In genomic region chr6:94230129-94230528, GRCm38 (mm10) we compare ENCODE assay signal across 28 mouse cellular contexts. TPM values are rescaled to one million over a fixed set of nuclear protein-coding genes. Genes with fewer than 3 reads are reported as not detected.
A peak's percentile ranks its signal among the peaks of the same experiment; 100 is the strongest.
DNase-seq lines count a peak whose midpoint lies in the region; ATAC-seq and TF ChIP-seq lines count a peak whose summit lies in the region.
"Had no signal": no experiment of that assay in that cellular context is flagged by ENCODE, and none has a peak within 500 bp of the region (broad histone marks: within the 10 kb centered on the region; RNA-seq: fewer than 3 reads in every experiment).

No protein-coding gene starts in this region.

- no peak overlapping the region for H3K9ac ChIP-seq in heart, embryonic 15.5 days
- H3K9ac ChIP-seq in lung, postnatal 0 days (replicated peaks; ENCODE audit: low read depth), result no peak overlapping the region
- no peak overlapping the region for H3K9ac ChIP-seq in stomach, postnatal 0 days (ENCODE audit: low read length)
- H3K9ac ChIP-seq: forebrain, embryonic 12.5 days; forebrain, postnatal 0 days; hindbrain, embryonic 15.5 days; limb, embryonic 15.5 days; liver, embryonic 13.5 days had no signal

- peak overlapping the region; percentile 10; the same call in 1 of the 2 replicates for H3K4me2 ChIP-seq in heart, embryonic 15.5 days
- H3K4me2 ChIP-seq in lung, postnatal 0 days (replicated peaks; ENCODE audit: low read depth, low read length), result 0 out of 2 replicates have a peak overlapping the region, but pooled peaks have one; percentile 28
- H3K4me2 ChIP-seq in stomach, postnatal 0 days (replicated peaks; ENCODE audit: low read depth), result no peak overlapping the region
- H3K4me2 ChIP-seq: forebrain, embryonic 12.5 days; hindbrain, embryonic 15.5 days; limb, embryonic 15.5 days; liver, embryonic 13.5 days; midbrain, embryonic 11.5 days had no signal

- WGBS in heart, embryonic 10.5 days, result 36% methylated on average over 3 of the region's 3 CpGs
- WGBS in heart, embryonic 15.5 days, result 29% methylated on average over 3 of the region's 3 CpGs
- 36% methylated on average over 3 of the region's 3 CpGs for WGBS in lung, postnatal 0 days
- WGBS in lung, adult 2 months, result 54% methylated on average over 3 of the region's 3 CpGs
- WGBS in stomach, postnatal 0 days, result 27% methylated on average over 3 of the region's 3 CpGs

- TF ChIP-seq CTCF in lung, postnatal 0 days (IDR thresholded peaks at IDR 0.05), result no peak
- TF ChIP-seq CTCF in lung, adult 2 months (IDR thresholded peaks at IDR 0.05; ENCODE audit: insufficient read depth, low read length), result no peak
- TF ChIP-seq CTCF in stomach, postnatal 0 days (IDR thresholded peaks at IDR 0.05; ENCODE audit: low read depth), result no peak

- no peaks in the 10 kb centered on the region for H3K9me3 ChIP-seq in heart, embryonic 10.5 days
- H3K9me3 ChIP-seq in heart, embryonic 15.5 days (replicated peaks), result no peaks in the 10 kb centered on the region
- H3K9me3 ChIP-seq in lung, postnatal 0 days (ENCODE audit: low read length), result no peaks in the 10 kb centered on the region
- H3K9me3 ChIP-seq in stomach, postnatal 0 days (ENCODE audit: control insufficient read depth, low read length), result no peaks in the 10 kb centered on the region
- H3K9me3 ChIP-seq: forebrain, embryonic 12.5 days; hindbrain, embryonic 10.5 days; hindbrain, embryonic 15.5 days; limb, embryonic 10.5 days; limb, embryonic 15.5 days; liver, embryonic 13.5 days had no signal

- peak overlapping the region; percentile 73 for H3K27ac ChIP-seq in heart, embryonic 10.5 days
- peak overlapping the region; percentile 58 for H3K27ac ChIP-seq in heart, embryonic 15.5 days
- peak overlapping the region; percentile 68; the same call in 1 of the 2 replicates for H3K27ac ChIP-seq in lung, postnatal 0 days (ENCODE audit: low read length)
- 0 out of 2 replicates have a peak overlapping the region, but pooled peaks have one; percentile 30 for H3K27ac ChIP-seq in stomach, postnatal 0 days (replicated peaks)
- H3K27ac ChIP-seq: forebrain, embryonic 12.5 days; hindbrain, embryonic 10.5 days; hindbrain, embryonic 15.5 days; kidney, postnatal 0 days; limb, embryonic 10.5 days; limb, embryonic 15.5 days; liver, embryonic 13.5 days had no signal

- H3K36me3 ChIP-seq in heart, embryonic 10.5 days, result no peaks in the 10 kb centered on the region
- H3K36me3 ChIP-seq in heart, embryonic 15.5 days, result no peaks in the 10 kb centered on the region
- no peaks in the 10 kb centered on the region for H3K36me3 ChIP-seq in lung, postnatal 0 days (ENCODE audit: insufficient read depth, low read length)
- H3K36me3 ChIP-seq in stomach, postnatal 0 days (ENCODE audit: control insufficient read depth, insufficient read depth, low read length), result no peaks in the 10 kb centered on the region
- H3K36me3 ChIP-seq: forebrain, embryonic 12.5 days; hindbrain, embryonic 10.5 days; hindbrain, embryonic 15.5 days; limb, embryonic 10.5 days; limb, embryonic 15.5 days; liver, embryonic 13.5 days had no signal

- no peak for ATAC-seq in heart, embryonic 15.5 days (replicated peaks; ENCODE audit: insufficient number of reproducible peaks, insufficient read depth, low FRiP score, low read depth)
- no peak for ATAC-seq in lung, postnatal 0 days
- ATAC-seq in stomach, postnatal 0 days (ENCODE audit: low FRiP score, low TSS enrichment), result no peak
- ATAC-seq: forebrain, postnatal 0 days; inflammation-experienced regulatory T-cells, adult 6 months; midbrain, embryonic 16.5 days had no signal

- no peak for TF ChIP-seq POLR2A in lung, adult 2 months (IDR thresholded peaks at IDR 0.05; ENCODE audit: borderline replicate concordance, extremely low read depth, low read depth, low read length)

- H3K4me1 ChIP-seq in heart, embryonic 10.5 days, result peaks cover 72% of the 10 kb centered on the region
- H3K4me1 ChIP-seq in heart, embryonic 15.5 days (replicated peaks), result peaks cover 48% of the 10 kb centered on the region
- H3K4me1 ChIP-seq in lung, postnatal 0 days (ENCODE audit: insufficient read depth, low read depth, low read length), result peaks cover 17% of the 10 kb centered on the region; the same call in 1 of the 2 replicates
- peaks cover 9% of the 10 kb centered on the region for H3K4me1 ChIP-seq in lung, adult 2 months (ENCODE audit: control insufficient read depth, insufficient read depth, low read length)
- H3K4me1 ChIP-seq in stomach, postnatal 0 days (replicated peaks; ENCODE audit: control insufficient read depth, insufficient read depth), result peaks cover 4% of the 10 kb centered on the region

- TF ChIP-seq EP300 in lung, postnatal 0 days (IDR thresholded peaks at IDR 0.05), result no peak
- TF ChIP-seq EP300 in stomach, postnatal 0 days (optimal IDR thresholded peaks at IDR 0.05), result no peak

- no peaks in the 10 kb centered on the region for H3K27me3 ChIP-seq in heart, embryonic 10.5 days (ENCODE audit: insufficient read depth, poor library complexity, severe bottlenecking)
- no peaks in the 10 kb centered on the region for H3K27me3 ChIP-seq in heart, embryonic 15.5 days
- H3K27me3 ChIP-seq in lung, postnatal 0 days (replicated peaks; ENCODE audit: insufficient read depth, low read length), result no peaks in the 10 kb centered on the region
- H3K27me3 ChIP-seq in stomach, postnatal 0 days (ENCODE audit: control insufficient read depth, insufficient read depth, low read length), result no peaks in the 10 kb centered on the region
- H3K27me3 ChIP-seq: forebrain, embryonic 12.5 days; hindbrain, embryonic 15.5 days; limb, embryonic 15.5 days; liver, embryonic 13.5 days had no signal

- H3K4me3 ChIP-seq in heart, embryonic 10.5 days, result no peak overlapping the region
- no peak overlapping the region for H3K4me3 ChIP-seq in heart, embryonic 15.5 days
- no peak overlapping the region for H3K4me3 ChIP-seq in lung, postnatal 0 days (ENCODE audit: low read depth, low read length)
- H3K4me3 ChIP-seq in lung, adult 2 months (replicated peaks; ENCODE audit: extremely low read depth, low read depth, low read length), result no peak overlapping the region
- H3K4me3 ChIP-seq in stomach, postnatal 0 days (ENCODE audit: low read depth, low read length), result no peak overlapping the region
- H3K4me3 ChIP-seq: forebrain, embryonic 12.5 days; hindbrain, embryonic 10.5 days; hindbrain, embryonic 15.5 days; limb, embryonic 10.5 days; limb, embryonic 15.5 days; liver, embryonic 13.5 days had no signal

- intact Hi-C loops in heart, postnatal 25 days (cut with DNase I), result no loop called here
- intact Hi-C loops in gastrocnemius, postnatal 36 days (cut with DNase I), result no loop called here

- no peak for DNase-seq in heart, embryonic 10.5 days (ENCODE audit: low spot score)
- DNase-seq in heart, postnatal 25 days (ENCODE audit: low spot score), result no peak
- DNase-seq in heart, postnatal 4 days, result no peak
- DNase-seq in lung, postnatal 0 days (ENCODE audit: low spot score), result no peak
- no peak for DNase-seq in lung, adult 2 months
- DNase-seq in stomach, postnatal 0 days (ENCODE audit: low spot score), result no peak
- no peak for DNase-seq in gastrocnemius, postnatal 36 days
- DNase-seq: adrenal gland, adult 8-10 months; cerebellum, adult 2 months; cerebellum, postnatal 25 days; forebrain, postnatal 0 days; kidney, adult 18-20 months; kidney, postnatal 4 days; liver, embryonic 13.5 days; right cerebral cortex, postnatal 25 days; thymus, postnatal 4 days had no signal

RNA-seq across cellular contexts. Expression of gene Magi1, which starts 53.6 kb away (rescaled TPM):
- polyA plus RNA-seq in heart, embryonic 10.5 days (2016; fragmentation: Nextera tagmentation; extraction: Ambion mirVana), result 10.0 and 10.5 TPM in 2 replicates
- total RNA-seq in heart, postnatal 25 days (2021), result 10 to 100 TPM; 15.9 to 18.1 TPM
- polyA plus RNA-seq in heart, embryonic 15.5 days (2015; fragmentation: Nextera tagmentation; extraction: Ambion mirVana), result 6.7 and 7.5 TPM in 2 replicates
- 10 to 100 TPM; 38.9 to 40.6 TPM for total RNA-seq in heart, postnatal 4 days (2021)
- polyA plus RNA-seq in lung, postnatal 0 days (2015; fragmentation: Nextera tagmentation; extraction: Ambion mirVana), result 10.7 and 12.9 TPM in 2 replicates
- polyA plus RNA-seq in lung, adult 2 months (2012; rRNA removed), result 9.4 and 12.3 TPM in 2 replicates
- polyA plus RNA-seq in stomach, postnatal 0 days (2015; fragmentation: Nextera tagmentation; extraction: Ambion mirVana), result 4.4 and 5.2 TPM in 2 replicates
- 1 to 10 TPM; 3.2 to 3.9 TPM for total RNA-seq in gastrocnemius, postnatal 36 days (2021)
- total RNA-seq: MEL; neutrophil, adult 5-6 weeks had no signal
